Mouse (Mus musculus) limb, embryonic 14.5 days (tissue): ENCODE measurements around the gene Esrrg. TPM values are rescaled to one million over a fixed set of nuclear protein-coding genes. Genes with fewer than 3 reads are reported as not detected.

Experiments used
- ATAC-seq: fragments of 200-750 bp; cut with Nextera tagmentation; 2 replicates; pipeline ENCODE4 v1.8.0; 2017; ENCODE audit warnings: low read depth, moderate number of reproducible peaks, moderate TSS enrichment; ENCODE audit not compliant: low FRiP score
- DNase-seq: peaks from one replicate; pipeline ENCODE4 v3.0.0-alpha.2; 2015; ENCODE audit warnings: low spot score
- H3K27ac ChIP-seq: fragments of 300-500 bp; sonication (generic); replicated peaks from 2 replicates; pipeline ENCODE4 v1.5.1; 2014; ENCODE audit warnings: low read depth, mild to moderate bottlenecking, low read length, moderate library complexity, mixed read lengths
- H3K27me3 ChIP-seq: fragments of 300-500 bp; sonication (generic); 2 replicates; pipeline ENCODE4 v1.6.1; 2014; ENCODE audit warnings: low read length, mixed read lengths; ENCODE audit not compliant: control insufficient read depth, insufficient read depth
- H3K36me3 ChIP-seq: fragments of 300-500 bp; sonication (generic); 2 replicates; pipeline ENCODE4 v1.6.1; 2014; ENCODE audit warnings: mild to moderate bottlenecking, low read length, moderate library complexity, mixed read lengths; ENCODE audit not compliant: control insufficient read depth, insufficient read depth
- H3K4me1 ChIP-seq: fragments of 300-500 bp; sonication (generic); 2 replicates; pipeline ENCODE4 v1.6.1; 2014; ENCODE audit warnings: antibody characterized with exemption, low read length, mixed read lengths; ENCODE audit not compliant: control insufficient read depth, insufficient read depth
- H3K4me2 ChIP-seq: fragments of 300-500 bp; sonication (generic); replicated peaks from 2 replicates; pipeline ENCODE4 v1.6.1; 2014; ENCODE audit warnings: low read depth, mild to moderate bottlenecking, low read length, moderate library complexity; ENCODE audit not compliant: severe bottlenecking
- H3K4me3 ChIP-seq: fragments of 300-500 bp; sonication (generic); replicated peaks from 2 replicates; pipeline ENCODE4 v1.5.1; 2014; ENCODE audit warnings: low read length
- H3K9ac ChIP-seq: fragments of 300-500 bp; sonication (generic); 2 replicates; pipeline ENCODE4 v1.6.1; 2014; ENCODE audit warnings: mild to moderate bottlenecking, low read depth, low read length, moderate library complexity; ENCODE audit not compliant: severe bottlenecking
- H3K9me3 ChIP-seq: fragments of 300-500 bp; sonication (generic); 2 replicates; pipeline ENCODE4 v1.6.1; 2016; ENCODE audit warnings: low read length; ENCODE audit not compliant: control insufficient read depth
- POLR2A ChIP-seq: fragments of 200-500 bp; IDR thresholded peaks from 2 replicates; pipeline ENCODE4 v1.8.0; 2012; ENCODE audit warnings: inconsistent platforms, mild to moderate bottlenecking, moderate library complexity, borderline replicate concordance; ENCODE audit not compliant: insufficient read depth, insufficient read length; ENCODE audit errors: extremely low read depth
- WGBS: fragments of 180-500 bp; shearing (Covaris S2); extraction: QIAGEN DNeasy Blood & Tissue Kit; methylation state at CpG from one replicate; pipeline ENCODE4 v1.1.7; 2014; 5-methylcytosine and 5-hydroxymethylcytosine counted together
- polyA plus RNA-seq, 2 experiments: library from polyadenylated mRNA; depleted of rRNA in 1 of 2; stranded (reverse) in 1 of 2; unstranded in 1 of 2; fragments of >200 nt; fragmentation: Nextera tagmentation in 1 of 2; extraction: Ambion mirVana in 1 of 2; gene quantifications; 2 replicates each; pipeline versions ENCODE4 v1.2.1 to v1.2.3; 2012 to 2014

Gene Esrrg
- polyA plus RNA-seq, 2 experiments, result 1.1 to 1.5 TPM

- no peaks in the 10 kb centered on the region for H3K36me3 ChIP-seq
- no peak for DNase-seq
- WGBS, result 43% methylated on average over 12 of the region's 12 CpGs
- no peak overlapping the region for H3K4me2 ChIP-seq
- no peaks in the 10 kb centered on the region for H3K4me1 ChIP-seq
- no peak overlapping the region for H3K9ac ChIP-seq
- no peaks in the 10 kb centered on the region for H3K27me3 ChIP-seq
- no peak for TF ChIP-seq POLR2A
- H3K27ac ChIP-seq, result no peak overlapping the region
- H3K4me3 ChIP-seq, result no peak overlapping the region
- no peaks in the 10 kb centered on the region for H3K9me3 ChIP-seq
- no peak for ATAC-seq
These were observed 471.8 kb downstream of the Esrrg start for GRCm38 (mm10) chr1:188080261-188080875.

GRCm38 (mm10) chr1:188082665-188083640 is 474.4 kb downstream of the Esrrg start:
- WGBS, result 64% methylated on average over 18 of the region's 18 CpGs
- Histone ChIP-seq H3K4me1 (no peaks in the 10 kb centered on the region), H3K4me3 (no peak overlapping the region), H3K4me2 (no peak overlapping the region), H3K9me3 (no peaks in the 10 kb centered on the region), H3K27ac (no peak overlapping the region), H3K27me3 (no peaks in the 10 kb centered on the region), H3K36me3 (no peaks in the 10 kb centered on the region), H3K9ac (no peak overlapping the region)
- no peak for TF ChIP-seq POLR2A
- ATAC-seq (no peak), DNase-seq (no peak)

- WGBS, result 80% methylated on average over 13 of the region's 13 CpGs
- no peak for DNase-seq
These were observed 476.7 kb downstream of the Esrrg start for GRCm38 (mm10) chr1:188085116-188085879.

GRCm38 (mm10) chr1:188093724-188094123 is 485.1 kb downstream of the Esrrg start:
- no peak overlapping the region for H3K27ac ChIP-seq
- no peak overlapping the region for H3K4me3 ChIP-seq
- no peaks in the 10 kb centered on the region for H3K4me1 ChIP-seq
- H3K27me3 ChIP-seq, result no peaks in the 10 kb centered on the region
- no peak for ATAC-seq
- no peaks in the 10 kb centered on the region for H3K36me3 ChIP-seq
- no peak overlapping the region for H3K9ac ChIP-seq
- H3K4me2 ChIP-seq, result no peak overlapping the region
- no peaks in the 10 kb centered on the region for H3K9me3 ChIP-seq
- no peak for TF ChIP-seq POLR2A
- DNase-seq, result no peak
- 80% methylated on average over 3 of the region's 3 CpGs for WGBS

More at GRCm38 (mm10) chr1:188085116-188085879, 476.7 kb downstream of the Esrrg start:
- Histone ChIP-seq H3K4me3 (no peak overlapping the region), H3K27me3 (no peaks in the 10 kb centered on the region), H3K27ac (no peak overlapping the region), H3K9me3 (no peaks in the 10 kb centered on the region), H3K9ac (no peak overlapping the region), H3K4me1 (no peaks in the 10 kb centered on the region), H3K4me2 (no peak overlapping the region), H3K36me3 (no peaks in the 10 kb centered on the region)
- no peak for ATAC-seq
- TF ChIP-seq POLR2A, result no peak

- Histone ChIP-seq H3K9me3 (no peaks in the 10 kb centered on the region), H3K9ac (no peak overlapping the region), H3K4me3 (no peak overlapping the region), H3K4me2 (no peak overlapping the region), H3K4me1 (no peaks in the 10 kb centered on the region), H3K27ac (no peak overlapping the region), H3K36me3 (no peaks in the 10 kb centered on the region), H3K27me3 (no peaks in the 10 kb centered on the region)
- WGBS, result 77% methylated on average over 7 of the region's 7 CpGs
- DNase-seq (no peak), ATAC-seq (no peak)
- TF ChIP-seq POLR2A, result no peak
These were observed 493.2 kb downstream of the Esrrg start for GRCm38 (mm10) chr1:188101832-188102231.
